Mouse (Mus musculus) lung, adult 18-20 months (tissue): ENCODE measurements around the gene 4930579F01Rik.

Experiments used
- DNase-seq, 2 experiments: peaks; one replicate each; pipeline ENCODE4 v3.0.0; 2022; ENCODE audit warnings: mixed read lengths in 2 of 2

4930579F01Rik gene

GRCm38 (mm10) chr3:138215395-138215989 is 21.9 kb upstream of the 4930579F01Rik start:
- DNase-seq: no peak

GRCm38 (mm10) chr3:138212431-138212951 is 18.9 kb upstream of the 4930579F01Rik start:
- DNase-seq: no peak

- DNase-seq: no peak
Observed at GRCm38 (mm10) chr3:138210432-138211075, 16.9 kb upstream of the 4930579F01Rik start.

- DNase-seq: no peak
Observed at GRCm38 (mm10) chr3:138208821-138209220, 15.2 kb upstream of the 4930579F01Rik start.

- DNase-seq: no peak
Observed at GRCm38 (mm10) chr3:138198722-138199068, 5.1 kb upstream of the 4930579F01Rik start.

GRCm38 (mm10) chr3:138197973-138198721 is 4.5 kb upstream of the 4930579F01Rik start:
- peak; percentile 72 to 80 for DNase-seq

GRCm38 (mm10) chr3:138197556-138197955 is 3.9 kb upstream of the 4930579F01Rik start:
- no peak for DNase-seq

- no peak for DNase-seq
Observed at GRCm38 (mm10) chr3:138197093-138197492, 3.5 kb upstream of the 4930579F01Rik start.

- DNase-seq: no peak
Observed at GRCm38 (mm10) chr3:138192260-138192659, 1.4 kb downstream of the 4930579F01Rik start.

- no peak for DNase-seq
Observed at GRCm38 (mm10) chr3:138185995-138186930, 7.4 kb downstream of the 4930579F01Rik start.

GRCm38 (mm10) chr3:138185290-138185689 is 8.3 kb downstream of the 4930579F01Rik start:
- no peak for DNase-seq

- DNase-seq: no peak
Observed at GRCm38 (mm10) chr3:138183371-138183770, 10.3 kb downstream of the 4930579F01Rik start.

- no peak for DNase-seq
Observed at GRCm38 (mm10) chr3:138182019-138182418, 11.6 kb downstream of the 4930579F01Rik start.

- DNase-seq: no peak
Observed at GRCm38 (mm10) chr3:138175551-138175950, 18.1 kb downstream of the 4930579F01Rik start.

GRCm38 (mm10) chr3:138173291-138173690 is 20.3 kb downstream of the 4930579F01Rik start:
- no peak for DNase-seq

GRCm38 (mm10) chr3:138162553-138163183 is 31.0 kb downstream of the 4930579F01Rik start:
- DNase-seq: no peak

- no peak for DNase-seq
Observed at GRCm38 (mm10) chr3:138161623-138162022, 32.0 kb downstream of the 4930579F01Rik start.

GRCm38 (mm10) chr3:138156651-138157050 is 37.0 kb downstream of the 4930579F01Rik start:
- DNase-seq: no peak

- DNase-seq: no peak
Observed at GRCm38 (mm10) chr3:138155062-138155461, 38.6 kb downstream of the 4930579F01Rik start.

- no peak for DNase-seq
Observed at GRCm38 (mm10) chr3:138148811-138149210, 44.8 kb downstream of the 4930579F01Rik start.

GRCm38 (mm10) chr3:138144642-138145171 is 48.9 kb downstream of the 4930579F01Rik start, which contains the start of gene Mttp:
Gene Mttp, minus strand, starts transcription at chr3:138144968.
- peak; percentile 68 to 81 for DNase-seq
